8 mouse cellular contexts compared by ENCODE assay signal in the genomic region with DNA sequence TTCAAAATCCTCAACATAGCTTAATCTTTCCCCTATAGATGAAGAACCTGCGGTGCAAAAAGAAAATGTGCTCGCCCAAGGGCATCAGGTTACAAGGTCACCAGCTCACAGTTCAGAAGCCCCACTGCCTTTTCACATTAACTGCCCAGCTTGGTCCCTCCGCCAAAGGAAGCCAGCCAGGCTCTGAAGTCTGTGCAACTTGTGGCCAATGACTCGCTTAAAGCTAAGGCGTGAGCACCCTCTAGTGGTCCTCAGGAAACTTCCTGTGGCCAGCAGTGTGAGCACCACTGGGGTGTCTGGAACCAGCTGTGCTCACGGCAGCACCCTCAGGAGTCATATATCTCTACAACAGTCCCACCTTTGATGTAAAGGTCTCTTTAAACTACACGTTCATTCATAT. TPM values are rescaled to one million over a fixed set of nuclear protein-coding genes. Genes with fewer than 3 reads are reported as not detected.
DNase-seq lines count a peak whose midpoint lies in the region; ATAC-seq and TF ChIP-seq lines count a peak whose summit lies in the region.

No protein-coding gene starts in this region.

- no peak overlapping the region for H3K9ac ChIP-seq in embryonic facial prominence, embryonic 12.5 days
- H3K9ac ChIP-seq in lung, embryonic 15.5 days: no peak overlapping the region

- H3K27ac ChIP-seq in embryonic facial prominence, embryonic 12.5 days: no peak overlapping the region
- H3K27ac ChIP-seq in lung, embryonic 15.5 days: no peak overlapping the region
- H3K27ac ChIP-seq in olfactory bulb, adult 2 months (ENCODE audit: insufficient read depth, low read depth, low read length): no peak overlapping the region

- WGBS in embryonic facial prominence, embryonic 12.5 days: 1% methylated on average over 7 of the region's 7 CpGs
- WGBS in lung, embryonic 15.5 days: 5% methylated on average over 7 of the region's 7 CpGs
- WGBS in olfactory bulb, adult 2 months: 4% methylated on average over 7 of the region's 7 CpGs

- H3K4me2 ChIP-seq in embryonic facial prominence, embryonic 12.5 days (replicated peaks): no peak overlapping the region
- no peak overlapping the region for H3K4me2 ChIP-seq in lung, embryonic 15.5 days

- peaks cover 14% of the 10 kb centered on the region for H3K4me1 ChIP-seq in embryonic facial prominence, embryonic 12.5 days
- H3K4me1 ChIP-seq in lung, embryonic 15.5 days: peaks cover 13% of the 10 kb centered on the region; the same call in 1 of the 2 replicates
- H3K4me1 ChIP-seq in olfactory bulb, adult 2 months (ENCODE audit: control insufficient read depth, insufficient read depth, low read length): no peaks in the 10 kb centered on the region

- H3K9me3 ChIP-seq in embryonic facial prominence, embryonic 12.5 days: no peaks in the 10 kb centered on the region
- H3K9me3 ChIP-seq in lung, embryonic 15.5 days: no peaks in the 10 kb centered on the region

- no peaks in the 10 kb centered on the region for H3K36me3 ChIP-seq in embryonic facial prominence, embryonic 12.5 days
- H3K36me3 ChIP-seq in lung, embryonic 15.5 days: no peaks in the 10 kb centered on the region

- ATAC-seq in embryonic facial prominence, embryonic 12.5 days (ENCODE audit: insufficient number of reproducible peaks, insufficient read depth, low FRiP score, low TSS enrichment): peak; percentile 62; the same call in 1 of the 2 replicates
- ATAC-seq in lung, embryonic 15.5 days (ENCODE audit: borderline replicate concordance, extremely low read depth, low FRiP score, low TSS enrichment): peak; percentile 56; the same call in 1 of the 2 replicates

- peak; percentile 87 for DNase-seq in CD4-positive, CD25-positive, alpha-beta regulatory T cell, adult 2 months (ENCODE audit: low read depth, low spot score)
- peak; percentile 81 for DNase-seq in adrenal gland, postnatal 10 days
- DNase-seq in heart, postnatal 10 days: peak; percentile 83 to 86
- peak; percentile 84 for DNase-seq in kidney, postnatal 25 days
- DNase-seq in thymus, adult 18-20 months: peak; percentile 19 to 45

- no peak overlapping the region for H3K4me3 ChIP-seq in embryonic facial prominence, embryonic 12.5 days
- H3K4me3 ChIP-seq in lung, embryonic 15.5 days: no peak overlapping the region
- H3K4me3 ChIP-seq in olfactory bulb, adult 2 months (ENCODE audit: insufficient read depth, low read depth, low read length): no peak overlapping the region

- intact Hi-C loops in heart, postnatal 10 days (cut with DNase I): loop anchor here (1.0 to 2.0 kb wide), 2 partner anchors 139 to 871 kb away; no protein-coding TSS in a partner anchor

- peak; percentile 60 for TF ChIP-seq CTCF in olfactory bulb, adult 2 months (IDR thresholded peaks at IDR 0.05; ENCODE audit: insufficient read depth, low read depth, low read length)

- no peaks in the 10 kb centered on the region for H3K27me3 ChIP-seq in embryonic facial prominence, embryonic 12.5 days
- H3K27me3 ChIP-seq in lung, embryonic 15.5 days: no peaks in the 10 kb centered on the region

- TF ChIP-seq POLR2A in olfactory bulb, adult 2 months (IDR thresholded peaks at IDR 0.05; ENCODE audit: insufficient read depth, low read depth, low read length): no peak

RNA-seq across cellular contexts. Expression of gene Aox2, which starts 18.2 kb away (rescaled TPM):
- under 1 TPM; 0.06 to 0.12 TPM for total RNA-seq in adrenal gland, postnatal 10 days (2021)
- 0.09 and 0.15 TPM in 2 replicates for polyA plus RNA-seq in embryonic facial prominence, embryonic 12.5 days (2016; fragmentation: Nextera tagmentation; extraction: Ambion mirVana)
- total RNA-seq in heart, postnatal 10 days (2021): under 1 TPM; 0.05 TPM
- 0.04 TPM in 1 of 2 replicates, not detected in the other for polyA plus RNA-seq in lung, embryonic 15.5 days (2015; fragmentation: Nextera tagmentation; extraction: Ambion mirVana)
- polyA plus RNA-seq in olfactory bulb, adult 2 months (2012; ENCODE audit: insufficient read depth, insufficient read length, low replicate concordance, missing spikeins): not detected in 2 replicates

Comparison
In these comparisons a context has a peak if more than half of its experiments do, and no peak if none do; other contexts are left out.
1. DNase-seq: peak in every context shown above with its lines; median percentile 87 in CD4-positive, CD25-positive, alpha-beta regulatory T cell, adult 2 months; 84 in heart, postnatal 10 days; 84 in kidney, postnatal 25 days; 81 in adrenal gland, postnatal 10 days; 32 in thymus, adult 18-20 months.